Mouse (Mus musculus) spleen, adult 2 months (tissue): Measurements from ENCODE around the gene Deup1. TPM values are rescaled to one million over a fixed set of nuclear protein-coding genes. Genes with fewer than 3 reads are reported as not detected.

Experiments used
- DNase-seq, 2 experiments: peaks; one replicate each; pipeline versions ENCODE4 v3.0.0 to v3.0.0-alpha.2; 2012 to 2021; ENCODE audit warnings: low spot score in 2 of 2, low read depth in 1 of 2
- H3K27ac ChIP-seq: fragments of 200-500 bp; 2 replicates; pipeline ENCODE4 v1.5.1; 2012; ENCODE audit warnings: low read length, inconsistent platforms; ENCODE audit not compliant: insufficient read depth
- H3K27me3 ChIP-seq: fragments of 200-500 bp; 2 replicates; pipeline ENCODE4 v1.6.1; 2012; ENCODE audit warnings: mild to moderate bottlenecking, moderate library complexity, low read length, inconsistent platforms; ENCODE audit not compliant: control insufficient read depth, insufficient read depth
- H3K36me3 ChIP-seq: fragments of 200-500 bp; 2 replicates; pipeline ENCODE4 v1.6.1; 2012; ENCODE audit warnings: mild to moderate bottlenecking, low read length, inconsistent platforms; ENCODE audit not compliant: control insufficient read depth, insufficient read depth
- H3K4me1 ChIP-seq: fragments of 200-500 bp; 2 replicates; pipeline ENCODE4 v1.6.1; 2011; ENCODE audit warnings: inconsistent platforms; ENCODE audit not compliant: control insufficient read depth, insufficient read depth, insufficient read length
- H3K4me3 ChIP-seq: fragments of 200-500 bp; 2 replicates; pipeline ENCODE4 v1.5.1; 2011; ENCODE audit warnings: mild to moderate bottlenecking, inconsistent platforms; ENCODE audit not compliant: insufficient read depth, insufficient read length; ENCODE audit errors: extremely low read depth
- CTCF ChIP-seq: fragments of 200-500 bp; IDR thresholded peaks from 2 replicates; pipeline ENCODE4 v1.5.1; 2011; ENCODE audit warnings: mild to moderate bottlenecking, inconsistent platforms; ENCODE audit not compliant: insufficient read depth, insufficient read length, insufficient replicate concordance; ENCODE audit errors: extremely low read depth
- POLR2A ChIP-seq: fragments of 200-500 bp; IDR thresholded peaks from 2 replicates; pipeline ENCODE4 v1.6.1; 2011; ENCODE audit warnings: low read depth, low read length, inconsistent platforms
- WGBS: fragments of 180-500 bp; shearing (Covaris S2); methylation state at CpG from one replicate; pipeline ENCODE4 v1.1.7; 2018; 5-methylcytosine and 5-hydroxymethylcytosine counted together
- polyA plus RNA-seq: library from polyadenylated mRNA; depleted of rRNA; stranded (reverse); fragments of >200 nt; gene quantifications from 2 replicates; pipeline ENCODE4 v1.2.3, GENCODE M21; 2012

The Deup1 gene
- polyA plus RNA-seq, 1 experiment, result 0.15 TPM

DNA sequence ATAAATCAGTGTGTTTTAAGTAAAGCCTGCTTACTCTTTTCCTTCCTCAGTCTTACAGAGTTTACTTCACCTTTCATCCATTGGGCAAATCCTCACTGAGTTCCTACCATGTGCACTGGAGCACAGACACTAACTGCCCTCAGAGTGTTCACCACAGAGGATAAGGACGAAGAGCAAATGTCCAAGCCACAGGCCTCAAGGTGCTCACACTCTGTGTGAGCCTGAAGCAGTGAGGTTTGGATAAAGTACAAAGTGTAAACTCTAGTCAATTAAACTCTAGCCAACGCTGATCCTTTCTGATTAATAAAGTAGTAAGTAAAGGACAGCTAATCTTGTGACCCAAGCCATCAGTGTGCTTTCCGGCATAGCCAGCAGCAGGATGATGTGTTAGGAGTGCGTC lies 33.6 kb downstream of the Deup1 start:
- TF ChIP-seq CTCF (no peak), POLR2A (no peak)
- H3K27ac ChIP-seq, result no peak overlapping the region
- WGBS, result 90% methylated on average over 4 of the region's 4 CpGs
- no peaks in the 10 kb centered on the region for H3K36me3 ChIP-seq
- H3K27me3 ChIP-seq, result no peaks in the 10 kb centered on the region
- DNase-seq, result no peak
- H3K4me1 ChIP-seq, result no peaks in the 10 kb centered on the region
- no peak overlapping the region for H3K4me3 ChIP-seq

- Histone ChIP-seq H3K4me3 (no peak overlapping the region), H3K27ac (no peak overlapping the region), H3K27me3 (no peaks in the 10 kb centered on the region), H3K4me1 (no peaks in the 10 kb centered on the region), H3K36me3 (no peaks in the 10 kb centered on the region)
- TF ChIP-seq POLR2A (no peak), CTCF (no peak)
- DNase-seq, result no peak
- 32% methylated on average over 6 of the region's 6 CpGs for WGBS
Observed at GRCm38 (mm10) chr9:15587157-15587854, 40.4 kb downstream of the Deup1 start.

GRCm38 (mm10) chr9:15585956-15586355 lies 41.8 kb downstream of the Deup1 start:
- Histone ChIP-seq H3K4me3 (no peak overlapping the region), H3K27ac (no peak overlapping the region), H3K27me3 (no peaks in the 10 kb centered on the region), H3K4me1 (no peaks in the 10 kb centered on the region), H3K36me3 (no peaks in the 10 kb centered on the region)
- 97% methylated on average over 1 of the region's 1 CpGs for WGBS
- TF ChIP-seq CTCF (no peak), POLR2A (no peak)
- no peak for DNase-seq

- Histone ChIP-seq H3K27ac (no peak overlapping the region), H3K27me3 (no peaks in the 10 kb centered on the region), H3K4me1 (no peaks in the 10 kb centered on the region), H3K4me3 (no peak overlapping the region), H3K36me3 (no peaks in the 10 kb centered on the region)
- WGBS, result 84% methylated on average over 9 of the region's 9 CpGs
- TF ChIP-seq CTCF (no peak), POLR2A (no peak)
- no peak for DNase-seq
Observed at GRCm38 (mm10) chr9:15584209-15584608, 43.5 kb downstream of the Deup1 start.

- TF ChIP-seq CTCF (no peak), POLR2A (no peak)
- H3K4me3 ChIP-seq, result no peak overlapping the region
- WGBS, result 75% methylated on average over 5 of the region's 5 CpGs
- H3K27ac ChIP-seq, result no peak overlapping the region
- H3K27me3 ChIP-seq, result no peaks in the 10 kb centered on the region
- no peaks in the 10 kb centered on the region for H3K4me1 ChIP-seq
- no peak for DNase-seq
- H3K36me3 ChIP-seq, result no peaks in the 10 kb centered on the region
Observed at GRCm38 (mm10) chr9:15582026-15582425, 45.7 kb downstream of the Deup1 start.

DNA sequence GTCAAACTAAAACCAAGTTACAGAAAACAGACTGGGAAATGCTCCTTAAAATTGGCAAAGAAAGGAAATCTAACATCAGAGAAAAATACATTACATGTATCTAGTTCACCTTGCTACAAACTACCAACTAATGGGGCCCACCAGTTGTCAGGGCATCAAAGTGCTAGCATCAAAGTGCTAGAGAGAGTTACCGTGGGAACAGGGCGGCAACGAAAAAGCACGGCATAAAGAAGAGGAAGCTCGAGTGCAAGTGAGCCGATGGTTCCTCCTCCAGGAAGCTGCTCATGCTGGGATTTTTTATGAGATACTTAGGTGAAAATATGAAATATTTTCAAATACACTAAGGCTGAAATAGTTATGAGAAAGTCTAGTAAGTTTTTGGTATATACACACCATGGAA lies 47.6 kb downstream of the Deup1 start:
- Histone ChIP-seq H3K27me3 (no peaks in the 10 kb centered on the region), H3K36me3 (no peaks in the 10 kb centered on the region), H3K4me3 (no peak overlapping the region), H3K27ac (no peak overlapping the region), H3K4me1 (no peaks in the 10 kb centered on the region)
- peak in 1 of 2 experiments; percentile 9 for DNase-seq
- TF ChIP-seq CTCF, result no peak
- no peak for TF ChIP-seq POLR2A
- 16% methylated on average over 6 of the region's 6 CpGs for WGBS

- no peaks in the 10 kb centered on the region for H3K27me3 ChIP-seq
- no peak overlapping the region for H3K27ac ChIP-seq
- H3K4me3 ChIP-seq, result no peak overlapping the region
- DNase-seq, result no peak
- H3K4me1 ChIP-seq, result no peaks in the 10 kb centered on the region
- H3K36me3 ChIP-seq, result no peaks in the 10 kb centered on the region
- WGBS, result 95% methylated on average over 9 of the region's 9 CpGs
- TF ChIP-seq POLR2A (no peak), CTCF (no peak)
Observed at GRCm38 (mm10) chr9:15578946-15579345, 48.8 kb downstream of the Deup1 start.
